Mouse (Mus musculus): ENCODE measurements around the gene Cnksr3.

The Cnksr3 gene

DNA sequence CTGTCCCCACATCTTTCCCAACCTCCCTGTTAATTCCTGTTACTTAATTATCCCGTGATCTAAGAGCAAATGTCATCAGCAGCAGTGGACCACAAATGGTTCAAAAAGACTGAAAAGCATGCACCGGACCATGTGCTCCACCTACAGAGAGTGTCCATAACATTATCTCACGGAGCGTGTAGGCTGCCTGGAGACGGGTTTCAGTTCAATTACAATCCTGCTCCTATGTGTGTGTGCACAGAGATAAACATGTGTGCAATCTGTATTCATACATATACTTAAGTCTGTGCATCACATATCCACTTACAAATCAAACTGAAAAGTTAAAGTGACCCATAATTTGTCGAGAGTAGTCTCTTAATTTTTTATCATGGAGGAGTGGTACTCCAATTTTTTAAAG lies 14.3 kb downstream of the Cnksr3 start:
- no peak for DNase-seq (ENCODE audit: inconsistent age in 2 of 2, low spot score in 1 of 2)

DNA sequence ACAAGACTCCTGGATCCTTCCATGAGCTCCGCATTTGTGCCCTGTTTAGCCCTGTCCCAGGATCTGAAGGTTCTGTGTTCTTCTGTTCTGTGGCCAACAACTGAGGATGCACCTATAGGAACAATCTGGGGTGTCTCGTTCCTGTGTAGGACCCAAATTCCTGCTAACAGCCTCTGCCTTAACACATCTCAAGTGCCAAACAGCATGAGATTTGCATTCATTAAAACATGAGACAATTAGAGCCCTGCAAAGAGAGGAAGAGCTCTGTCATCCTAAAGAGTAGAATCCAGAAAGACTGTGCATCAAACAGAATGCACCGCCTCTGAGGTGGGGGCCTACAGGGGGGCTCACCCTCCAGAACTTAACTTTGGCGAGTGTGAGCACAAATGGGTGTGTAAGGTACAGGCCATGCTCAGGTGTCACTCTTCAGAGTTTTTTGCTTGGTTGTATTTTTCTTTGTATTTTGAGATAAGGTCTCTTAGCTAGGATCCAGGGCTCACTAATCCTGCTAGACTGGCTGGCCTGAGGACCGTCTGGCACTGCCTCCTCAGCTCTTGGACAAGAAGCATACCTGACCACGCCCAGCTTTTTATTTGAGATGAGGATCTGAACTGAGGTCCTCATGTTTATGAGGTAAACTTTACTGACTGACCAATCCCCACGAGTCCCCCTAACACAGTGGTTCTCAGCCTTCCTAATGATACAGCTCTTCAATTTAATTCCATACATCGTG lies 15.2 kb downstream of the Cnksr3 start:
- DNase-seq (ENCODE audit: inconsistent age in 2 of 2, low spot score in 1 of 2): no peak

DNA sequence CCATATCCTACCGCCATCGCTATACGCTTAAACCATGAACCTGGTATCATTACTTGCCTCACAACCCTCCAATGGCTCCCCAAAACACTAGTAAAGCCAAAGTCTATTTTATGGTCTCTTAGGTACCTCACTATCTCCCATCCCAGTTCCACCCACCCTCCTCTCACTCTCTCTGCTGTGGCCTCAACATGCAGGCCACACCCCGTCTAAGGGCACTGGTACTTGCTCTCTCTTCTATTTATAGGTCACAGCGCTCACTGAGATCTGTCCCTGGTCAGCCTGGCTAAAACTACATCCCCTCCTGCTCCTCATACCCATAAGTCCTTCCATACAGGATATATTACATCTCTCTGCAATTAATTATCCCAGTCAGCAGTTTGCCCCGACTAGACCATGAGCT lies 16.1 kb downstream of the Cnksr3 start:
- DNase-seq (ENCODE audit: inconsistent age in 2 of 2, low spot score in 1 of 2): no peak

DNA sequence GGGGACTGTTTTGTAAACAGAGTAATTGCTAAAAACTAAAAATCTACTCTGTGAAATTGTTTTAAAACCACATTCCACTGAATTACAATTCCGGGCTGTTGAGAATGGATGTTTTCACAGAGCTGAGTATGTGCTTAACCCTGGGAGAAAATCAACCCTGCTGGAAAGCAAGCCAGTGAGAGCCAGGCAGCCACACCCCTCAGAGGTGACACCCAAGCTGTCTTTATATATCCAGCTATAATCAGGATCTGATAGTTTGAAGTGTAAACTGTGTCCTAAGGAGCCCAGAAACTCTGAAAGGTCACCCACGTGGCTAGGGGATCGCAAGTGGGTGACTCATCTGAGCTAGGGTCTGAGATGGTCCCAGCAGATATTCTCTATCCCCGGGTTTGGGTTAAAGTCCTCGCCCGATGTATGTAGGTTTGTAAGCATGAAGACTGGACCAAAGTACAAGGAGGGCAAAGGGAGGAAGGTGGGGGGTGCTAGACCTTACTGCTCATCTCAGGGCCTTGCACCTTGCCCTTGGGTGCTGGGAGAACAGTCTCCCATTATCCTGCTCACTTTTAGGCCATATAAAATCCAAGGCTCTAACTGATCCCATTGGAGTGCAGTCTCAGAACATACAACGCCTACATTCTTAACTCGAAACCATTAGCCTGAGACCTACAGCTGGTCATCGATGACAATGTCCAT lies 20.2 kb downstream of the Cnksr3 start:
- no peak for DNase-seq (ENCODE audit: inconsistent age in 2 of 2, low spot score in 1 of 2)

DNA sequence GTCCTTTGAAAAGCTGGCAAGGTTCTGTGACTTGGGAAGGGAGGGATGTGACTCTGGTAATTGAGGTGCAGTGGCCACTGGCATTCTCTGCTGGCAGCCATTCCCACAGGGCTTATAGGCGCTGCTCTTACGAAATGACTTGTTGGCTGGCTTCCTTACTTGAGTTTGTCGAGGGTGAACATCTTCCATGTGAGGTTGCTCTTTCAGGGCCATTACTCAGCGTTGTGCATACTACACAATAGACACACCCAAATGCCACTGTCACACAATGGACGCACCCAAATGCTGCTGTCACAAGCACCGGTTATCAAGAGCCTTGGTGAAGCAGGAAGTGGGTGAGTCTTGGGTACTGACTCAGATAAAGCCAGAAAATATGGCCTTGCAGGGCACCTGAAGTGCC lies 22.8 kb downstream of the Cnksr3 start:
- DNase-seq (ENCODE audit: inconsistent age in 2 of 2, low spot score in 1 of 2): no peak

DNA sequence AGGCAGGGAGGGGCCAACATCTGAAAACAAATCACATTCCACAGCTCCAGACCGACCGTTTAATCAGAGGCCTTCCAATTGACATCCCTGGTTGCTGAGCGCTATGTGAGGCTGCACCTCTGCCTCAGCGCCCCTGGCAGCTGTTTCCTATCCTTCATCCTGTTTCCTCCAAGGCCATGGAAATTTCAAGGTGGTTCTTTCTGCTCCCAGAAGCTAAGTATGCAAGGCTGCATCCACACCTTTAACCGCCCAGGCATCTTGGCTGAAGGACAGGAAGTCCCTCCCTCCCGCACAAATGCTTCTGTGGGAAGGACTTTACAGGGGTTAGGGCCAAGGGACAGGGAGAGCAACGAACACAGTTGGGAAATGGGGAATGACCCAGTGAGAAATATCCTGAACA lies 24.2 kb downstream of the Cnksr3 start:
- peak in 1 of 2 experiments; percentile 37 for DNase-seq (ENCODE audit: inconsistent age in 2 of 2, low spot score in 1 of 2)

DNA sequence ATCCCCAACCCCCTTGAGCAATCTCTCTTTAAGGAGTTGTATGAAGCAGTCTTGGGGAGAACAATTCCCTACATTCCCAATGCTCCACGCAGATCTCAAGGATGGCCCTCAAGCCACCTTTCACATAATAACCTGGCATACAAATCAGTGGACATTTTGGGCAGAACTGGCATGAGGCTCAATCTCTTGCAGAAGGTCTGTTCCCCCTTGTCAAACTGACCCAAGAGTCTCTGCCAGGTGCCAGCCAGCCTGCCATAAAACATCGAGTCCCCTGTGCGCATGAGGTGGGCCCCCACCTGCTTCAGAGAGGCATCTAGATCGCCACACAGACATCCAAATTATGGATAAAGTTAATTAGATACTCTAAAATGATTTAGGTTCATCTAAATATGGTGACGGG lies 25.0 kb downstream of the Cnksr3 start:
- no peak for DNase-seq (ENCODE audit: inconsistent age in 2 of 2, low spot score in 1 of 2)

DNA sequence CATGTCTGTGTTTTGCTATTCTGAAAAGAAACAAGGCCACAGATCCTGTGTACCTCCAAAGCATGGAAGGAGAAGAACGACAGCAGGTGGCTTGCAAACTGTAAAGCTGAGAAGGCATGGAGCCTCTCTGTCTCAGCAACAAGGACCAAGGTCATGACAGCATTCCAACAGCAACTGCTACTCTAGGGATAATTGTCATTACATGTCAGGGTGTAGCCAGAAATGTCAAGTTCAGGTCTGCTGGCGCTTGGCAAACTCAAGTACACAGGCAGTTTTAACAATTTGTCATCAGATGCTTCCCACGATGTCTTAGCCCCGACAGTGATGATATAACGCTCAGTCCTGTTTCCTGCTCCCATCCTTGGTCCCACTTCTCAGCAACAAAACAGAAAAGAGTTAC lies 26.0 kb downstream of the Cnksr3 start:
- DNase-seq (ENCODE audit: inconsistent age in 2 of 2, low spot score in 1 of 2): peak in 1 of 2 experiments; percentile 62

DNA sequence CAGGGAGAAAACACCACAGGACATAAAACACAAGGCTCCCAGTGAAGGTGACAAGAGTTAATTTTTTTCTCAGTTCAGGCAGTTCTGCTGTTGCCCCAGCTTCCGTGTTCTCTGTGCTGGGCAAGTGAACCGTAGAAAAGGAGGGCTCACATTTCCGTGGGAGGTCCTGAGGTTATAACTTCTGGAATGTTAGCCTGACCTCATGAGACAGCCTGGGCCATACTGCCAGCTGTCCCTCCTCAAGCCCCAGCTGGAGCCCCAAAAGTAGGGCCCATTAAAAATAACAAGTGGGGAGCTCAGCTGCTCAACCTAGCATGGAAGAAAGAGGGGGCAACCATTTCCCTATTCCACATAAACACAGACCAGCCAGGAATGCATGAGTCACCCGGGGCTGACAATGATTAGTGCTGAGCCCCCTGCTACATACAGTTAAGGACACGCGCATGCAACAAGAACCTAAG lies 28.8 kb downstream of the Cnksr3 start:
- no peak for DNase-seq (ENCODE audit: inconsistent age in 2 of 2, low spot score in 1 of 2)

DNA sequence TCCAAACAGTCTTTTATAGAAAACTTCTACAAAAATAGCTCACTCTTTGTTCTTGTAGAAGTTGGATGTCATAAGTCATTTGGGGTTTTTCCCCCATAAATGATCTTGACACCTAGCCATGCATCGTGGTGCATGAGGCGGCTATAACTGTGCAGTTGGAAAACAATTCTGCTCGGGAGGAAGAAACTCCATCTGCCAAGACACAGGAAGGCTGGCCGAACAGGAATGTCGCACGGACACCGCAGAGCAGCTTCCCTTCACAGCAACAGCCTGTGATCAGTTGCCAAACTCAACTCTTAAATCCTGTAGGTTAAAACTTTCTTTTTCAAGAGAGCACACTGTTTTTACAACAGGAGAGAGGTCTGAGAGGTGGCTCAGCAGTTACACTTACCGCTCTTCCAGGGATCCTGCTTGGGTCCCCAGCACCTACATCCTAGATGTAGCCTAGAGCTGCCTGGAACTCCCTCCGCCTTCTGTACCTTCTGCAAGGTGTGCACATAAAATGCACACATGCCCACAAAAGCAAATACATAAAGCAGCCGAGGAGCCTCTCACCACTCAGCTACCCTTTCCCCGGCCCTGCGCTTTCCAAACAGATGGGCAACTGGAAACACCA lies 29.4 kb downstream of the Cnksr3 start:
- peak in 1 of 2 experiments; percentile 52 for DNase-seq (ENCODE audit: inconsistent age in 2 of 2, low spot score in 1 of 2)

DNA sequence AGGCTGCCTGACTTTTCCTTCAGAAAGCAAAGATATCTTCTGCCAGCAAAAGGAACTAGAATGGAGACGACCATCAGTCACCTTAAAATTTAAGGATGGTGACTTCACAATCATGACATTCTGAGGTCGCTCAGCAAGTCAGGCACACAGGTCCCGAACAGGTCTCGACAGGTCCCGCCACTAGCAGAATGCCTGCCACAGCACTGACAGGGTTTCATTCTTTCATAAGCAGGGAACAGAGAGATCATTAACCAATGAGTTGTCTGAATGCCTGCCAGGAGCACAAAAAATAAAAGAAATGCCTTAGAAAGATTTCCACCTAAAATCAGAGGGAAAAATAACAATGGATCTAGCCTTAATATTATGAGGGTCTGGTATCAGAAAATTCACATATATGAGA lies 31.7 kb downstream of the Cnksr3 start:
- DNase-seq (ENCODE audit: inconsistent age in 2 of 2, low spot score in 1 of 2): no peak

DNA sequence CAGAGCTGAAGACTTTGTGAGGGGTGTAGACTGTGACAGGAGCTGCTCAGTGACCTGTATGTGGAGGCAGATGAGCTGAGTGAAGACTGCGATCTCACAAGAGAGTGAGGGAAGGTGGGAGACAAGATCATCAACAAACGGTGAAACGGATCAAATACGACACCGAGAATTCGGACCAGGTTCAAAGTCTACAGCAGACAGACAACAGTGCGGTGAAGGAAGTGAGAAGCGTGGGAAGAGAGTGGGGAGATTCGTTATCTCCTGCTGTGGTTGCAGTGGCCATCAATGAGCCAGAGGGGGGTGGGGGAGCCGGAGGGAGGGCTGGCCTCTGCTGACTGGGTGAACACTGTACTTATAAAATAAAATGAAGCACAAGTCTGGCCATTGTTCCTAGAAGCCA lies 33.5 kb downstream of the Cnksr3 start:
- DNase-seq (ENCODE audit: inconsistent age in 2 of 2, low spot score in 1 of 2): no peak

DNA sequence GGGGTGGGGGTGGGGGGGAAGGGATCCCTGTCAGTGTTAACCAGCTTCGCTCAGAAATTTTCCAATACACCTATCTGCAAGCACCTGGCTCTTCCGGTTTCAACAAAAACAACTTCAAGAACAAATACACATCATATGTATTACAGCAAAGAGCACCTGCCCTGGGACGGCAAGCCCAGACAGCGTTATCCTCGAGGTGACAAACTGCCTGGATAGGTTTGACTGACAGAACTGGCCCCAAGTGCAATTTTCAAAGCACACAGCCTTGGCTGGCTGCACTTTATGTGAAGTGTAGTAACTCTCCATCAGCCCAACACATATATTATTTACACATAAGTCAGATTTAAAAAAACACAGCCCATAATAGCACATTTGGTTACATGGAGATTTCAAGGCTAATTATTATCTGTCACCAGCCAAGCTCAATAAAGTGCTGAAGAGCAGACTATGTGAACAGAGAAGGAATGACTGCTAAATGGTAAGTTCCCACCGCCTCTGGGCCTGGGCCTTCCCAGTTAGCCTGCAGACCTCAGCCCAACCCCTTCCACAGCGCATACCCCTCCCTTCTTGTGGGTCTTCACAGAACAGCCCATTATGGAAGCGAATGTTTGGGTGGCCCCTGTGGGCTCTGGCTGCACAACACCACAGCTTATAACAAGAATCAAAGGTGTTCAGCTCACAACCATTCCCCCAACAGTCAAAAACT lies 35.7 kb downstream of the Cnksr3 start:
- no peak for DNase-seq (ENCODE audit: inconsistent age in 2 of 2, low spot score in 1 of 2)

DNA sequence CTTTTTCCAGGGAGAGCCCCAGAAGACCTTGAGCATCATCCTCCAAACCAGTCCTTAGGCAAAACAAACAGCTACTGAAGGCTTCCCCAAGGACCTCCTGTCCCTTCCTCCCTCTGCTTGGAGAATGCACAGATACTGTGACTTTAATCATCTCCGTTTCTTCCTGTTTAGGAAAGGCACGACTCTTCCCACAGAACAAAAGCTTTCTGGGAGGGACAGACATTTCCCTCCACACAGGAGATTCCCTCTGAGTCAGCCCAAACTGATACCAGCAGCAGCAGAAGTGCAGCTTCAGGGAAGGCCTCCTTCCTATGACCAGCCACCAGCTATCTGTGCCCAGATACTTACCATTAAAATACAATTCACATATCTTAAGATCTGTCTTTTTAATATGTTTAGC lies 37.6 kb downstream of the Cnksr3 start:
- DNase-seq (ENCODE audit: inconsistent age in 2 of 2, low spot score in 1 of 2): no peak

DNA sequence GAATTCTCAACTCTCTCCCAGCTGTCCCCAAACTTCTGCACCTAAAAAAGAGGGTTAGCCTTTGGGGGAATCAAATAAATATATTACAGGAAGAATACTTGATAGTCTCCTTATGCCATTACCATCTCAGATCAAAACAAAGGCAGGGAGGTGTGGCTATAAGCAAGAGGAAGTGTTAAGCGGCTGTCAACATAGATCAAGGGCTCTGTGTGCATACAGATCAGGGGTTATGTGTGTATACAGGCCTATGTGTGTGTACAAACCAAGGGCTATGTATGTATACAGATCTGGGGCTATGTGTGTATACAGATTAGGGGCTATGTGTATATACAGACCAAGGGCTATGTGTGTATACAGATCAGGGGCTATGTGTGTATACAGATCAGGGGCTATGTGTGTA lies 38.9 kb downstream of the Cnksr3 start:
- DNase-seq (ENCODE audit: inconsistent age in 2 of 2, low spot score in 1 of 2): no peak

DNA sequence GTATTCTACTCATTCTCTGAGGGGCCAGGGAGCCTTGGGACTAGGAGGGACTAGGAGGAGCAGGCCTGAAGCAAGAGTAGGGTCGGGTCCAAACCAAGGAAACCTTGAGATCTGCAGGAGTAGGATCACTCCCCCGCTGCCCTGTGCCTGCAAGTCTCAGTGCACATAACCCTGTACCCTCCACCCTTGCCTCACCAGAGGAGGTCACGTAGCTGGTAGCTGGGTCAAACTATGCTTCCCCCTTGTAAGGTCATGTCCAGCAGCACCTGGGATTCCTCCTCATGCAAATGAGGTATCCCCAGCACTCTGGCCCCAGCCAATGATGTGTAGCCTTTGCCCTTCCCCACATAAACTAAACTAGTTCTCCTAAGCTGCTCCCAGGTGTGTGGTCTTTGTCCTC lies 41.6 kb downstream of the Cnksr3 start:
- DNase-seq (ENCODE audit: inconsistent age in 2 of 2, low spot score in 1 of 2): no peak

DNA sequence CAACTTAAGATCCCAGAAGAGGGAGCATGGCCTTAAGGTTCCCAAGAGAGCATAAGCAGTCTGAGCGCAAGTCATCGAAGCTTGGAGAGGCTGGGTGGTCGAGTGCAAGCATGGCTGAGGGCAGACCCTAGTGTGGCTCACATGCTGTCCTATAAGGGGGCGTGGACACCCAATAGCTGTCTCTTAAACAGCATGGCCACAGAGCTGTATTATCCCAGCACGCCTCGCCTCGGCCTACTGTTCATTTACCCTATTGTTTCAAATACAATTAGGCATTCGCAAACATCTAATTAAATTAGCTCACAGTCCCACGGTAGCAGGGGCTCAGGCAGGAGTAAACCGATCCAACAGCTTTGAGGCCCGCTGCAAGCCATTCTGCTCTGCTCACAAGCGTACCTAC lies 49.0 kb downstream of the Cnksr3 start:
- no peak for DNase-seq (ENCODE audit: inconsistent age in 2 of 2, low spot score in 1 of 2)

DNA sequence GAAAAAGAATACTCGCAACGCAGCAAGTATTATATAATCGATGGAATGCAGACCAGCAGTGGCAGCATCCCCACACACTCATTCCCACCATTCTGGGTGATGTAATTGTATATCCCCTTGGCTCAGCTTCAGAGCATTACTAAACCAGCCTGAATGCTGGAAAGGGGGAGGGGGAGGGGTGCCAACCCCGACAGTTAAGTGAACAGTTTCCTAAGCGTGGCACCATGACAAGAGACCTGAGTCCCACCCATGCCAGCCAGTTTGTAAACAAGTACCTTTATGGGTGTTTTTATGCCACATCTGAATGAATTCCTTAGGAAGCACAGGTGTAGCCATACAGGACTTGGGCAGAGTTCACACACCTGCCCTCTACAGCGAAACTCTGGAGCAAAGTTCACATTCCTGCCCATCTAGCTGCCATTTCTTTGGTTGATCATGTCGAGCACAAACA lies 53.0 kb downstream of the Cnksr3 start:
- DNase-seq (ENCODE audit: inconsistent age in 2 of 2, low spot score in 1 of 2): peak; percentile 50 to 75

DNA sequence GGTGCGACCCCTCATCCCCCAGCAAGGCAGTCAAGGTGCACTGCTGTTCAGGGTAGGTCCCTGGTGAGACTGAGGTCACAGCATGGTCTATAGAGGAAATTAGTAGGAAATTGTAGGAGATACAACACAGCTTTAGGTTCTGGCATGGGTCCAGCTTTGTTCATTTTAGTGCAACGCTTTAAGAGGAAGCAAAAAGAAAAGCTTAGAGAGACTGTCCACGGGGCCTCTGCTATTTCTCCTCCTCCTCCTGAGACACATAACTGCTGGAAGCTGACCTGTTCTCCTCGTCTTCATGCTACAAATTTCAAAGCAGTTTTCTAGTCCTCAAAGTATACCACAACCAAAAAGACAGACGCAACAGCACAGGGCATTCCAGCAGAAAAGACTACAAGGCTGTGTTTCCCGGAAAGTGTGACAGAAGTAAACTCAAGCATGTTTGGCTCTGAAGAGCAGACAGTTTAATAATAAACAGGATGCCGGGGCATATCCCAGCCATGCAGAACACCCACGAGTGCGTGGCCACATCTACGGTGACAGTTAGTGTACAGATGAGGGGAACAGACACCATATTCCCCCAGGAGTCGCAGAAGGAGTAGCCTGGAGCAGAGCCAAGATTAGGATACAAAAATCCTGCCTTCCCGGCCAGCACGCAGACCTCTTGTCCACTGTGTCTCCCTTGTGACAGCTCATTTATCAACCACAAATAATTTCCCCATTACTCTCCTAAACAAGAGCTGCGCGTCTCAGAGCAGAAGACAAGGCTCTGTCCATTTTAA lies 53.6 kb downstream of the Cnksr3 start:
- peak; percentile 60 to 78 for DNase-seq (ENCODE audit: inconsistent age in 2 of 2, low spot score in 1 of 2)

DNA sequence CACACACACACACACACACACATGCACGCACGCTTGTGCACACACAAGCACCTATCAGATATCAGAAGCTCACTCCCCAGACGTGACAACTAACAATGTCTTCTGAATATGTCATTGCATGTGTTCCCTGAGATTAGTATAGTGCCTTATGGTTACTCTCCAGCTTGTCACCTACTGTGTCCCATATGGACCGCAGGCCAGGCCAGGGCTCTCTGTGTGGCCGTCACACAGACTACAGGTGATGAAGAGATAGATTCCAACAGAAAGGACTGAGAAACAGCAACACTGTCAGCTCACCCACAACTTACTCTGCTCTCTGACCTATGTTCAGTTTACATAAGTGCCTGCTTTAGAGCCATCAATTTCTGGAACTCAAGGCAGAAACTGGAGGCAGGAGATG lies 57.2 kb downstream of the Cnksr3 start:
- no peak for DNase-seq (ENCODE audit: inconsistent age in 2 of 2, low spot score in 1 of 2)

DNA sequence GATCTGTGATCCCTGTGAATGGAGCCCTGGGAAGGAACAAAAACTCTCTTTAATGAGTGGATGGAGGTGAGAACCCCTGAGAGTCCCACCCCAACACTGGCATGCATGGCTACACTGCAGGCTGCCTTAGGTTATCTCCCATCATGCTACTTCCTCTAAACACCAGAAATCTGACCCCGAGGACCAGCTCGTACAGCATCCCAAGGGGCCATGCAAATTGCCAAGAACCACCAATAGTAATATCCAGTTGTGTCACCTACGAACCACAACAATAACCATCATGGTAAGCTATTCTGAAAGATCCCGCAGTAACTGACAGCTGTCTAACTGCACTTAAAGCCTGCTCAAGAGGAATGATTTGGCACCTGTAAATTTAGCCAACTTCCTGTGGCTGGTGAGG lies 59.1 kb downstream of the Cnksr3 start:
- no peak for DNase-seq (ENCODE audit: inconsistent age in 2 of 2, low spot score in 1 of 2)
